Mouse (Mus musculus) liver, embryonic 12.5 days (tissue): ENCODE results near the gene Gng12. TPM values are rescaled to one million over a fixed set of nuclear protein-coding genes. Genes with fewer than 3 reads are reported as not detected.

Experiments used
- polyA plus RNA-seq: library from polyadenylated mRNA; unstranded; fragments of >200 nt; fragmentation: Nextera tagmentation; extraction: Ambion mirVana; gene quantifications from 2 replicates; pipeline ENCODE4 v1.2.1, GENCODE M21; 2016

The Gng12 gene
- polyA plus RNA-seq, 1 experiment from 2014 or later, result 35.0 TPM

Other genes starting within 250 kb of the Gng12 start
- gene Vmn1r35, start 210.5 kb upstream of the Gng12 start, polyA plus RNA-seq, result not detected in 2 replicates
- not detected in 2 replicates for gene Vmn1r36, start 177.2 kb upstream of the Gng12 start, polyA plus RNA-seq
- not detected in 2 replicates for gene Vmn1r37, start 167.0 kb upstream of the Gng12 start, polyA plus RNA-seq
- not detected in 2 replicates for gene Vmn1r38, start 113.8 kb upstream of the Gng12 start, polyA plus RNA-seq
- not detected in 2 replicates for gene Vmn1r39, start 85.8 kb upstream of the Gng12 start, polyA plus RNA-seq
- 88.3 and 96.9 TPM in 2 replicates for gene Gadd45a, start 141.1 kb downstream of the Gng12 start, polyA plus RNA-seq